Mouse (Mus musculus) liver, embryonic 11.5 days (tissue): ENCODE results near the gene Spred1. TPM values are rescaled to one million over a fixed set of nuclear protein-coding genes. Genes with fewer than 3 reads are reported as not detected.

Experiments used
- ATAC-seq: fragments of 200-750 bp; cut with Nextera tagmentation; replicated peaks from 2 replicates; pipeline ENCODE4 v1.8.0; 2017; ENCODE audit warnings: moderate number of reproducible peaks, mild to moderate bottlenecking, moderate TSS enrichment, moderate library complexity; ENCODE audit not compliant: low FRiP score
- DNase-seq: peaks from one replicate; pipeline ENCODE4 v3.0.0-alpha.2; 2017; ENCODE audit warnings: low spot score
- H3K27ac ChIP-seq: fragments of 300-500 bp; sonication (generic); 2 replicates; pipeline ENCODE4 v1.5.1; 2014; ENCODE audit warnings: mild to moderate bottlenecking, low read depth, low read length, control low read depth
- H3K27me3 ChIP-seq: fragments of 300-500 bp; sonication (generic); replicated peaks from 2 replicates; pipeline ENCODE4 v1.6.1; 2014; ENCODE audit warnings: low read length, mixed read lengths; ENCODE audit not compliant: control insufficient read depth, insufficient read depth
- H3K36me3 ChIP-seq: fragments of 300-500 bp; sonication (generic); 2 replicates; pipeline ENCODE4 v1.6.1; 2014; ENCODE audit warnings: mild to moderate bottlenecking, low read length, moderate library complexity, mixed read lengths; ENCODE audit not compliant: control insufficient read depth, insufficient read depth
- H3K4me1 ChIP-seq: fragments of 300-500 bp; sonication (generic); replicated peaks from 2 replicates; pipeline ENCODE4 v1.6.1; 2014; ENCODE audit warnings: low read length, mixed read lengths; ENCODE audit not compliant: control insufficient read depth, insufficient read depth
- H3K4me2 ChIP-seq: fragments of 300-500 bp; sonication (generic); 2 replicates; pipeline ENCODE4 v1.6.1; 2014; ENCODE audit warnings: mild to moderate bottlenecking, control low read depth, moderate library complexity
- H3K4me3 ChIP-seq: fragments of 300-500 bp; sonication (generic); 2 replicates; pipeline ENCODE4 v1.5.1; 2014; ENCODE audit warnings: low read depth, low read length, control low read depth
- H3K9ac ChIP-seq: fragments of 300-500 bp; sonication (generic); 2 replicates; pipeline ENCODE4 v1.6.1; 2014; ENCODE audit warnings: low read depth, low read length, control low read depth
- H3K9me3 ChIP-seq: fragments of 300-500 bp; sonication (generic); 2 replicates; pipeline ENCODE4 v1.6.1; 2016; ENCODE audit warnings: low read length, inconsistent platforms, mixed read lengths; ENCODE audit not compliant: control insufficient read depth
- WGBS: fragments of 180-500 bp; shearing (Covaris S2); extraction: QIAGEN DNeasy Blood & Tissue Kit; methylation state at CpG from one replicate; pipeline ENCODE4 v1.1.7; 2014; 5-methylcytosine and 5-hydroxymethylcytosine counted together
- microRNA counts: library from miRNA; unstranded; fragments of <30 nt; microRNA quantifications from one replicate; lab custom pipeline; 2015
- microRNA-seq: library from miRNA; unstranded; fragments of <30 nt; microRNA quantifications from one replicate; pipeline ENCODE4, GENCODE M21; 2017; ENCODE audit warnings: borderline number of aligned reads
- polyA plus RNA-seq: library from polyadenylated mRNA; unstranded; fragments of >200 nt; fragmentation: Nextera tagmentation; extraction: Ambion mirVana; gene quantifications from 2 replicates; pipeline ENCODE4 v1.2.1, GENCODE M21; 2014

The Spred1 gene
- polyA plus RNA-seq, 1 experiment from 2014 or later = 7.7 TPM

DNA sequence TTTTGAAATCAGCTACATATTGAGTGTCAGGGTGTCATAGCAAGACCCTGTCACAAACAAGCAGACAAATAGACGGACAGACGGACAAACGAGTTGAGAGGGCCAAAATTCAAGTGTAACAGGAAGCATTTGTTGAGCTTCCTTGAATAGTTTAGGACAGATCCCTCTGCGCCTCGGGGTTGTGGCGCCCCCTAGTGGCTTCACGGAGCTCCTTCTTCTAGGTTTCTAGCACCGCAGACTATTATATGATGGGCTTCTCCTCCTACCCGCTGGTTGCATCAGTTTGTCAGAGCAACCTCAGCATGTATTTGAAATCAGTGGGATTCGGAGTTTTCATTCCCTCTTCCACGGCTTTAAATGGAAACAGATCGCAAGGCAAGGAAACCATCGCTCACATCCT, 110.1 kb downstream of the Spred1 start:
- no peaks in the 10 kb centered on the region for H3K9me3 ChIP-seq
- no peak overlapping the region for H3K27ac ChIP-seq
- H3K4me3 ChIP-seq = no peak overlapping the region
- H3K36me3 ChIP-seq = no peaks in the 10 kb centered on the region
- no peak overlapping the region for H3K9ac ChIP-seq
- DNase-seq (peak; percentile 77), ATAC-seq (no peak; the same call in 1 of the 2 replicates)
- H3K27me3 ChIP-seq = peaks cover 2% of the 10 kb centered on the region; the same call in 1 of the 2 replicates
- H3K4me2 ChIP-seq = no peak overlapping the region
- 6% methylated on average over 13 of the region's 13 CpGs for WGBS
- H3K4me1 ChIP-seq = no peaks in the 10 kb centered on the region

MicroRNA genes within 50 kb of the gene (microRNA counts, 519-probe panel; counts per million panel counts)
- 3,285 counts per million, percentile 14 among the panel's probes with 10 or more counts for microRNA mmu-miR-674 (lab: Ali Mortazavi, UCI)

Small RNA genes lying within 50 kb of the gene (microRNA-seq; reads per million reads assigned to microRNA genes)
- gene Mir674 = 1,093 reads per million, percentile 74 among the genes with 10 or more reads in this experiment

Other genes starting within 250 kb of the Spred1 start
- not detected in 2 replicates for gene Tmco5, start 242.7 kb upstream of the Spred1 start, polyA plus RNA-seq
- gene Fam98b, start 128.4 kb downstream of the Spred1 start, polyA plus RNA-seq = 4.1 and 6.3 TPM in 2 replicates
- 0.26 and 0.62 TPM in 2 replicates for gene Rasgrp1, start 221.6 kb downstream of the Spred1 start, polyA plus RNA-seq